Mouse (Mus musculus) lung, postnatal 0 days (tissue): ENCODE results near the gene Als2cl. TPM values are rescaled to one million over a fixed set of nuclear protein-coding genes. Genes with fewer than 3 reads are reported as not detected.

ENCODE experiments used
- ATAC-seq: fragments of 200-750 bp; cut with Nextera tagmentation; 2 replicates; pipeline ENCODE4 v1.8.0; 2017; ENCODE audit warnings: moderate library complexity
- DNase-seq: peaks from one replicate; pipeline ENCODE4 v3.0.0-alpha.2; 2016; ENCODE audit warnings: low spot score
- H3K27ac ChIP-seq: fragments of 300-500 bp; sonication (generic); 2 replicates; pipeline ENCODE4 v1.5.1; 2014; ENCODE audit warnings: antibody characterized with exemption, mild to moderate bottlenecking, low read length, mixed read lengths
- H3K27me3 ChIP-seq: fragments of 300-500 bp; sonication (generic); replicated peaks from 2 replicates; pipeline ENCODE4 v1.6.1; 2014; ENCODE audit warnings: low read length, mixed read lengths; ENCODE audit not compliant: insufficient read depth
- H3K36me3 ChIP-seq: fragments of 300-500 bp; sonication (generic); 2 replicates; pipeline ENCODE4 v1.6.1; 2014; ENCODE audit warnings: low read length, mixed read lengths; ENCODE audit not compliant: insufficient read depth
- H3K4me1 ChIP-seq: fragments of 300-500 bp; sonication (generic); 2 replicates; pipeline ENCODE4 v1.6.1; 2014; ENCODE audit warnings: antibody characterized with exemption, low read depth, low read length, mixed read lengths; ENCODE audit not compliant: insufficient read depth
- H3K4me2 ChIP-seq: fragments of 300-500 bp; sonication (generic); replicated peaks from 2 replicates; pipeline ENCODE4 v1.6.1; 2014; ENCODE audit warnings: low read depth, mild to moderate bottlenecking, low read length, moderate library complexity, mixed read lengths
- H3K4me3 ChIP-seq: fragments of 300-500 bp; sonication (generic); 2 replicates; pipeline ENCODE4 v1.5.1; 2014; ENCODE audit warnings: low read depth, low read length
- H3K9ac ChIP-seq: fragments of 300-500 bp; sonication (generic); replicated peaks from 2 replicates; pipeline ENCODE4 v1.6.1; 2014; ENCODE audit warnings: low read depth, mild to moderate bottlenecking
- H3K9me3 ChIP-seq: fragments of 300-500 bp; sonication (generic); 2 replicates; pipeline ENCODE4 v1.6.1; 2016; ENCODE audit warnings: low read length, mixed read lengths
- CTCF ChIP-seq: IDR thresholded peaks from 2 replicates; pipeline ENCODE4 v1.5.1; 2016; ENCODE audit warnings: antibody characterized with exemption, mild to moderate bottlenecking
- EP300 ChIP-seq: IDR thresholded peaks from 2 replicates; pipeline ENCODE4 v1.6.1; 2016; ENCODE audit warnings: antibody characterized with exemption, mild to moderate bottlenecking, control low read depth
- WGBS: fragments of 180-500 bp; shearing (Covaris S2); extraction: QIAGEN DNeasy Blood & Tissue Kit; methylation state at CpG from one replicate; pipeline ENCODE4 v1.1.7; 2014; 5-methylcytosine and 5-hydroxymethylcytosine counted together
- polyA plus RNA-seq: library from polyadenylated mRNA; unstranded; fragments of >200 nt; fragmentation: Nextera tagmentation; extraction: Ambion mirVana; gene quantifications from 2 replicates; pipeline ENCODE4 v1.2.1, GENCODE M21; 2015

The Als2cl gene
- polyA plus RNA-seq, 1 experiment from 2014 or later, result 13.5 TPM

- H3K27ac ChIP-seq, result no peak overlapping the region
- H3K4me1 ChIP-seq, result no peaks in the 10 kb centered on the region
- H3K27me3 ChIP-seq, result peaks cover 20% of the 10 kb centered on the region; the same call in 1 of the 2 replicates
- no peak overlapping the region for H3K9ac ChIP-seq
- H3K9me3 ChIP-seq, result no peaks in the 10 kb centered on the region
- no peak for ATAC-seq
- H3K4me2 ChIP-seq, result no peak overlapping the region
- no peak overlapping the region for H3K4me3 ChIP-seq
- TF ChIP-seq EP300, result no peak
- peak; percentile 68 for TF ChIP-seq CTCF
- 26% methylated on average over 13 of the region's 13 CpGs for WGBS
- no peaks in the 10 kb centered on the region for H3K36me3 ChIP-seq
- DNase-seq, result peak; percentile 39
These were observed 64.6 kb downstream of the Als2cl start for GRCm38 (mm10) chr9:110944265-110944664.

- no peak overlapping the region for H3K9ac ChIP-seq
- H3K27me3 ChIP-seq, result peaks cover 20% of the 10 kb centered on the region; the same call in 1 of the 2 replicates
- H3K4me3 ChIP-seq, result no peak overlapping the region
- no peaks in the 10 kb centered on the region for H3K9me3 ChIP-seq
- 8% methylated on average over 18 of the region's 18 CpGs for WGBS
- no peaks in the 10 kb centered on the region for H3K4me1 ChIP-seq
- H3K27ac ChIP-seq, result no peak overlapping the region
- no peaks in the 10 kb centered on the region for H3K36me3 ChIP-seq
- TF ChIP-seq EP300 (no peak), CTCF (no peak)
- DNase-seq (no peak), ATAC-seq (no peak)
- no peak overlapping the region for H3K4me2 ChIP-seq
These were observed 65.7 kb downstream of the Als2cl start for GRCm38 (mm10) chr9:110945343-110945742.

GRCm38 (mm10) chr9:110945926-110946325 is 66.3 kb downstream of the Als2cl start, which contains the start of gene Tdgf1:
TSS of gene Tdgf1 (minus strand) at chr9:110946158.
- ATAC-seq (no peak), DNase-seq (no peak)
- H3K9me3 ChIP-seq, result no peaks in the 10 kb centered on the region
- no peak within 1 kb of the TSS for H3K4me3 ChIP-seq
- no peaks in the 10 kb centered on the region for H3K36me3 ChIP-seq
- no peak for TF ChIP-seq EP300
- TF ChIP-seq CTCF, result no peak
- no peak within 1 kb of the TSS for H3K27ac ChIP-seq
- no peak within 1 kb of the TSS for H3K4me2 ChIP-seq
- H3K9ac ChIP-seq, result no peak within 1 kb of the TSS
- H3K4me1 ChIP-seq, result no peaks in the 10 kb centered on the region
- WGBS, result 18% methylated on average over 11 of the region's 11 CpGs
- peaks cover 20% of the 10 kb centered on the region; the same call in 1 of the 2 replicates for H3K27me3 ChIP-seq

- Histone ChIP-seq H3K9me3 (no peaks in the 10 kb centered on the region), H3K36me3 (no peaks in the 10 kb centered on the region), H3K9ac (no peak overlapping the region), H3K4me3 (no peak overlapping the region), H3K27me3 (peaks cover 20% of the 10 kb centered on the region; the same call in 1 of the 2 replicates), H3K4me2 (no peak overlapping the region), H3K27ac (no peak overlapping the region), H3K4me1 (no peaks in the 10 kb centered on the region)
- WGBS, result 31% methylated on average over 20 of the region's 20 CpGs
- no peak for ATAC-seq
- DNase-seq, result no peak
- TF ChIP-seq EP300 (no peak), CTCF (no peak)
These were observed 66.9 kb downstream of the Als2cl start for GRCm38 (mm10) chr9:110946548-110947044.

- Histone ChIP-seq H3K27me3 (peaks cover 20% of the 10 kb centered on the region; the same call in 1 of the 2 replicates), H3K36me3 (no peaks in the 10 kb centered on the region), H3K27ac (no peak overlapping the region), H3K4me3 (no peak overlapping the region), H3K9ac (no peak overlapping the region), H3K4me2 (no peak overlapping the region), H3K4me1 (no peaks in the 10 kb centered on the region), H3K9me3 (no peaks in the 10 kb centered on the region)
- 28% methylated on average over 6 of the region's 6 CpGs for WGBS
- DNase-seq, result no peak
- TF ChIP-seq EP300 (no peak), CTCF (no peak)
- no peak for ATAC-seq
These were observed 67.6 kb downstream of the Als2cl start for GRCm38 (mm10) chr9:110947261-110947661.

GRCm38 (mm10) chr9:110947900-110948299 is 68.2 kb downstream of the Als2cl start:
- peaks cover 20% of the 10 kb centered on the region; the same call in 1 of the 2 replicates for H3K27me3 ChIP-seq
- no peak overlapping the region for H3K9ac ChIP-seq
- 58% methylated on average over 6 of the region's 6 CpGs for WGBS
- H3K9me3 ChIP-seq, result no peaks in the 10 kb centered on the region
- ATAC-seq (no peak), DNase-seq (no peak)
- H3K27ac ChIP-seq, result no peak overlapping the region
- H3K36me3 ChIP-seq, result no peaks in the 10 kb centered on the region
- no peak overlapping the region for H3K4me2 ChIP-seq
- H3K4me3 ChIP-seq, result no peak overlapping the region
- H3K4me1 ChIP-seq, result no peaks in the 10 kb centered on the region
- no peak for TF ChIP-seq EP300
- no peak for TF ChIP-seq CTCF
